Mouse (Mus musculus) kidney, adult 8-10 months (tissue): ENCODE results near the gene Il10rb.
"Not testable (repeated sequence)": the region's sequence is repeated elsewhere in the genome, so short reads cannot be mapped to it uniquely, and the experiment has no call there.

Experiments
- DNase-seq, 2 experiments: peaks; one replicate each; pipeline ENCODE4 v3.0.0; 2022

The Il10rb gene

DNA sequence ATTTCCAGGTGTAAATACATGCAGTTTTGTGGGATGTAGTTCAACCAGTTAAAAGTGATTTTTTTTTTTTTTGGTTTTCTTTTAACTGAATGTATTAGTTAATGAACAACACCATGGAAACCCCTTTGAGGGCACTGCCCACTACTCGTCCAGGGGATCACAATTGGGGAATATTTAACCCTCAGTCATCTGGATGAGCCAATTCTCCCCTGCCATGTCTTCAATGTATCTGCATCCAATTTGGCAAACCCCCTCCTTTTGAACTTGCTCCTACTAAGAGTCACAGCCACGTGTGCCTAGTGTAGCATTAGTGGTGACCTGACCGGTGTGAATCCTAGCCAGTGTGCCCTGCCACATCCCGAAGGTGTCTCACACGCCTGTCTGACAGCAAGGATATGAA lies 12.6 kb downstream of the Il10rb start:
- DNase-seq = peak in 1 of 2 experiments; percentile 81

DNA sequence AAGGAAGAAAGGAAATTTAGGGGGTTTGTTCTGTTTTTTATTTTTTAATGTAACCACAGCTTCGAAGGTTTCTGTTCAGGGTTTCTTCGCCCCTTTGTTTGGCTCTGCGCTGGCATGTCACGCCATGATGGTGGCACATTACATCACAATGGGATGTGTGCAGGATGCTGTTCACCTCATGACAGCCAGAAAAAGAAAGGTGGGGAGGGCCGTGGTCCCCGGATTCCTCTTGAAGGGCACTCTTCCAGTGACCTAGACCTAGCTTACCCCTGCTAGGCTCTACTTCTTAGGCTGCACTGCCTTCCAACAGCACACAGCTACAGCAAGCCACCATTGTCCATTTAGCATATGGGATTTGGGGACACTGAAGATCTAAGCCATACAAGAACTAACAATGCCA lies 19.9 kb downstream of the Il10rb start:
- no peak for DNase-seq

DNA sequence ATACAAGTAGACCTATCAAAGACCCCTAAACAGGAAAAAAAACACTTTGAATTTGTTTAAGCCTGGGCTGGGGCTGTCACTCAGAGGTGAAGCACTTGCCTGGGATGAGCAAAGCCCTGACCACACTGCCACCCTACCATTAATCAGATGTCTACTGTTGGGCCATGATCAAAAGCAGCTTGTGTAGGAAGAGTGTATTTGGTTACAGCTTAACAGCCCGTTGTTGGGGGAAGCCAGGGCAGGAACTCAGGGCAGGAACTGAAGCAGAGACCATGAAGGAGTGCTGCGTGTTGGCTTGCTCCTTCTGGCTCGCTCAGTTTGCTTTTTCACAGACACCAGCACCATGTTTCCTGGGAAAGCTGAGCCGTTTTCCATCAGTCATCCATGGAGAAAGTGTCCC lies 20.6 kb downstream of the Il10rb start:
- no peak for DNase-seq

DNA sequence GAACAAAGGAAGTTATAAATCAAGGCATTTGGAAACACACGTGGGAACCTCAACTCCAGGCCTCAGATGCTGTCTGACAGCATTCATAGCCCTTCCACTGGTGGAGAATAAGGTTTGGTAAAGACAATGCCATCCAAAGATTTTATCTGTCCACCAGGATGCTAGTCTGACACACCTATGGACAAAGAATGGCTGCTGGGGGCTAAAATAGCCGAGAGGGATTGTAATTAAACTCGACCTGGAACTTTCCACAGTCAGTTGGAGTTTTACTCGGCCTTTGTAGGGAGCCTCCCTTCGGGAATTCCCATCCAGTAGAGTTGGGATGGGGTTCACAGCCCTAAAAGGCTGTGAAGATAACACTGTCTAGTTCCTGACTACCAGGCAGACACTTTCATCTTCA lies 21.5 kb downstream of the Il10rb start:
- peak in 1 of 2 experiments; percentile 69 for DNase-seq

DNA sequence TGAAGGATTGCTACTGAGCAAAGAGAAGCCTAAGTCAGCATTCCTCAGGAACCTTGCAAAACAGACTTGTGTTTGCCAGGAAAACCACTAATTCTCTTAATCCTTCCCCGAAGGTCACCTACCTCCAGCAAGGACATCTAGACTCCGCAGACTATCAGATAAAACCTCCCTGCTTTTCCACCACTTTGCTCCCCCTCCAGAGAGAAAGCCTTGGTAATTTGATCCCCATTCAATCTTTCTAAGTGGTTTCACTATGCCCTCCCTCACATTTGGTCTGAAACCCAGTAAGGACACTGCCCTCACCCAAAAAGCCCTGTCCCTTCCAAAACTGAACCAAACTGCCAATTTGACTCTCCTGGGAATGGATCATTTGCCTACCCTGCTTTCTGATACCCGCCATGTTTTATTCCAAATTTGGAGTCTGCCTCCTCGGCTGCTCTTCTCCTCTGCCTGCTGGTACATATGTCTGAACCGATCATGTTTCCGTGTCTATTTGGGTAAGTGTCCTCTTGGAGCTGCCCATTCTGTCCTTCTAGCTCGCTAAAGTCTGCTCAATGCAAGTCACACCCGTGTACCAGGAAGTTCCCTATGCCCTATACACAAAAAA lies 22.4 kb downstream of the Il10rb start:
- no peak for DNase-seq

DNA sequence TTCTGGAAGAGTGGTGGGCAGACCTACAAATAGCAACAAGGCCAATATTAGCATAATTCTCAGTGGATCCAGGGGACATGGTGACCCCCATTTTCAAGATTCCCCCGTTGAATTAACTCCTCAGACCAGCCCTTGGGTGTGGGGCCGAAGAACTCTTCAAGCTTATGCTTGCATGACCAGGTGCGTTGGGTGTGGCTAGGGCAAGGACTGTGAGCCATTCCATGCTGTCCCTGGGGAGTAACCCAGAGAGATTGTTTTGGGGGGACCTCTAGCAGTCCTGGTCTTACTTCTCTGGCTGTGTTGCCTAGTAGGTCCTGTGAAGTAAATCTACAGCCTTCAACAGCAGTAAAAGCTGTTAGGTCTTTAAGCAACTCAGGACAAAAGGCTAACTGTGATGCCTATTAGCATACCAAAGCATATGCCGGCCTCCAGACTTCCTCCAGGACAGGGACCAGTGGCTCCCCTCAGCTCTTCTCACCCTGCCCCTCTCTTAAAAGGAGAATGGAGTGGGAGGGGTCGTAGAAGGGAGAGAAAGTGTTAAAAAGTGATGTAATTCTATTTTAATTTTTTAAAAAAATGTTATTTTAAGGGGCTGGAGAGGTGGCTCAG lies 26.9 kb downstream of the Il10rb start:
- DNase-seq = no peak

DNA sequence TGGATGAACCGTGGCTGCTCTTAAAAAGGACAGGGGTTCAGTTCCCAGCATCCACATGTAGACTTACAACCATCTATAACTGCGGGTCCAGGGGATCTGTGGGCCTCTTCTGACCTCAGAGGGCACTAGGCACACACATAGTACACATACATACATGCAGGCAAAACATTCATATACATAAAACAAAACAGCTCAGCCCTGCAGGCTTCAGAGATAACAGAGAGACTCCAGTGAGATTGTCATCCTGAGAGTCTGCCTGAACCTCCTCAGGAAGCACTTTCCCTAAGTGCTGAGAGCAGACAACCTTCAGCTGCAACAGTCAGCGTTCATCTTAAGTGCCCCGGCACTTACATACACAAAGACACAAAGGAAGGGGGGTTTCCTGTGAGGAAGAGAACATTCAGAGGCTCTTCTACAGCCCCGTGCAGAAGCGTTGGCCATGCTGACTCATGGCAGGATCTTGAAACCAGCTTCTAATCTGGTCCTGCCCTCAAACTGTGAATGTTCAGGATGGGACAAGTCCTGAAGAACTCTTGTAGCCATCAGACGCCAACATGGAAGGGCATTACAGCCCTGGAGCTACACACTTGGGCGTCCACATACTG lies 27.5 kb downstream of the Il10rb start:
- DNase-seq = no peak

DNA sequence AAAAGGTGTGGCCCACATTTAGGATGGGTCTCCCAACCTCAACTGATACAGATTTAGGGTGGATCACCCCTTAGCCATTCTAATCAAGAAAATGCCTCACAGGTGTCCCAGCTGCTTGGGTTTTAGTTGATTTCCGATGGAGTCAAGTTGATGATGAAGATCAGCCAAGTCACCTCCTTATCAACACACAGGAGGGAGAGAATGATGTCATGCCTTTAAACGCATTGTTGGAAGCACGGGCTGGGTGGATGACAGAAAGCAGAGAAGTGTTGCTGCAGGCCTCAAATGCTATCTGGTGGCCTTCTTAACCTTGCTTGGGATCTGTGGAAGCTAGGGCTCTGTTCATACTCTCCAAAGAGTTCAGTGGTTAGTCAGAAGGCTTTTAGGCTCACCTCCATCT lies 28.2 kb downstream of the Il10rb start:
- DNase-seq = no peak

DNA sequence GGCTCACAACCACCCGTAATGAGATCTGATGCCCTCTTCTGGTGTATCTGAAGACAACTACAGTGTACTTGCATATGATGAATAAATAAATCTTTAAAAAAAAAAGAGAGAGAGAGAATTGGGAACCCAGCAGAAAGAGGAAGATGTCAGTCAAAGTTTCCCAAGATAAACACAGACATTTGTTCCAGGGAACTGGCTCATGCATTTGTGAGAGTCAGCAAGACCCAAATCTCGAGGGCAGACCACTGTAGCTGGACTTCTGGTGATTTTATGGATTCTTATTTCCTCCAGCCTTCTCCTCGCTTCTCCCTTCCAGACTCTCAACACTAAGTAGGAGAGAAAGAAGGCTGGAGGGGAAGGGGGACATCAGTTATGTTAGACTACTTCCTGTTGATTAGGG lies 32.1 kb downstream of the Il10rb start:
- no peak for DNase-seq

DNA sequence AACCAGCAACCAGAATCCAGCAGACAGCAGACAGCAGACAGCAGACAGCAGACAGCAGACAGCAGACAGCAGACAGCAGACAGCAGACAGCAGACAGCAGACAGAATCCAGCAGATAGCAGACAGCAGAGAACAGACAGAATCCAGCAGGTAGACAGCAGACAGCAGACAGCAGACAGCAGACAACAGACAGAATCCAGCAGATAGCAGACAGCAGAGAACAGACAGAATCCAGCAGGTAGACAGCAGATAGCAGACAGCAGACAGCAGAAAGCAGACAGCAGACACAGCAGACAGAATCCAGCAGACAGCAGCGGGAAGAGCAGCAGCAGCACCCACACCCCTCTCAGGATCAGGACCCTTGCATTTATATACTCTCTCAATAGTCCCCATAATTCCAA lies 32.6 kb downstream of the Il10rb start:
- DNase-seq = not testable (repeated sequence)

DNA sequence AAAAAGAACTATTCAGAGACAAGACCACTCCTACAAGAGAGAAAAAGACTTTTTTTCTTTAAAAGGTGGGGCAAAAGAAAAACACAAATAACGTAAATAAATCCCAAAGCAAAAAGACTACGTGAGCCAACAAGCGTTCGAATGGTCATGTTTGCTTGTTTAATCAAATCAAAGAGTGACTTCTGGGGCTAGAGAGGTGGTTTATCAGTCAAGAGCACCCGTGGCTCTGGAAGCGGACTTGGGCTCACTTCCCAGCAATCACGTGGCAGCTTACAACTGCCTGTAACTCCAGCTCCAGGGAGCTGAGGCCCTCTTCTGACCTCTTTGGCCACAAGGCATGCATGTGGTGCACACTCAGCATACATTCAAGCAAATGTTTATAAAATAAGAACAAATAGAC lies 35.4 kb downstream of the Il10rb start:
- DNase-seq = peak; percentile 78 to 82

DNA sequence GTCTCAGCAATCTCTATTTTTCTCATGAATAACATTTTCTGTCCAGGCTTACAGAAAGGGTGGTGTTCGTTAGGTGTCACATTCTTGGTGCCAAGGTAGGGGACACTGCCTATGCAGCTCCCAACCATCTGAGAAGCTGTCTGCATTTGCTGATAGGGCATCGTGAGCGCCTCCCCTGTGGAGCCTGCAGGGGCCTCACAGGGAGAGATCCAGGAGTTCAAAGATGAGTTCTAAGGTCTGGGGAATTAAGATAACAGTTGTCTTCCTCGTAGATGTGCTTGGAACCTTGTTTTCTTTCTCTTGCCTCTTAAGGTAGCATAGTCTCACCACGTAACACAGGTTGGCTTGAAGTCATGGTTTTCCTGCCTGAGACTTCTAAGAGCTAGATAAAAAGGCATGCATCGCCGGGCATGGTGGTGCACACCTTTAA lies 35.9 kb downstream of the Il10rb start:
- no peak for DNase-seq

DNA sequence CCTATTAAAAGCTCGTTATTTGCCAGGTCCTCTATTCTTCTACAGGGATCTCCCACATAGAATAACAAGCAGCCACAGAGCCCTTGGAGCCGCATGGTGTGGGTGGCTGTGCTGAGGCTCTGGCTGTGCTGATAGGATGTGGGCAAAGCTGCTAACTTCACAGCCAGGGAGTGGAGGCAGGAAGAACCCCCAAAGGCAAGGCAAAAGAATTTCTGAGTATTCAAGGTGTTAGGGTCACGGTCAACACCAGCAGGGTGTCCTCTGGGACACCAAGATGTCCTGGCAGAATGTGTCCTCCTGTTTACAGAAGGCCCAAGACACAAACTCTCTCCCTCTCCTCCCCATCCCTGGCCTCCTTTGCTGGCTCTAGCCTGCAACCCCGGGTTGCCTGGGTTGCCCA lies 36.5 kb downstream of the Il10rb start:
- DNase-seq = no peak

DNA sequence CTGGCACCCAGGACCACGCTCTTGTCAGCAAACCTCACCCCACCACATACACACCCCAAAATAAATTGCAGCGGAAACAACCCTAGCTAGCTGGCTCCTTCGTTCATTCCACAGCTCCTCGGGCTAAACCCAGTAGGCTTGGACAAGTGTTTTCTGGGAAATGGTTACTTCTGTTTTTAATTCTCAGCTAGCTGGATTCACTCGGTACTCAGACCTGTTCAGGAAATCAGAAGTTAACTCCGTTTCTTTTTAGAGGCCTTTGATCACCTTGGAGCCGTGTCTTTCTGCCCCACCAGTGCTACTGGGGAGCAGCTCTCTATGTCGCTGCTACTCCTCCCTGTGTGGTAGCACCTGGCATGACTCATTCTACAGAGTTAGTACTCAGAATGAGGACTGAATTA lies 37.2 kb downstream of the Il10rb start:
- DNase-seq = no peak

DNA sequence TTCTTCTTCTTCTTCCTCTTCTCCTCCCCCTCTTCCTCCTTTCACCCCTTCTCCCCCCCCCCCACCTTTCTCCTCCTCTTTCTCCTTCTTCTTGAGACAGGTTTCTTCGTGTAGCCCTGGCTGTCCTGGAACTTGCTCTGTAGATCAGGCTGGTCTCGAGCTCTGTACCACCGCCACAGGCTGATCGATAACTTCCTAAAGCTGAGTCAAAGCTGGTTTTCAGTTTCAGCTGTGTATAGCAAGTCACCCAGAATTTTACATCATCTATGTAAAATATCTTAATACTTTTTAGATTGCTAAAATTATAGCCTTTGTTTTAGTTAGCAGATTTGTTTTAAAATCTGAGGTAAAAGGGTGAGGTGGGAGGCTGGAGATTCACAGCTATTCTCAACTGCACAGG lies 38.9 kb downstream of the Il10rb start:
- no peak for DNase-seq

DNA sequence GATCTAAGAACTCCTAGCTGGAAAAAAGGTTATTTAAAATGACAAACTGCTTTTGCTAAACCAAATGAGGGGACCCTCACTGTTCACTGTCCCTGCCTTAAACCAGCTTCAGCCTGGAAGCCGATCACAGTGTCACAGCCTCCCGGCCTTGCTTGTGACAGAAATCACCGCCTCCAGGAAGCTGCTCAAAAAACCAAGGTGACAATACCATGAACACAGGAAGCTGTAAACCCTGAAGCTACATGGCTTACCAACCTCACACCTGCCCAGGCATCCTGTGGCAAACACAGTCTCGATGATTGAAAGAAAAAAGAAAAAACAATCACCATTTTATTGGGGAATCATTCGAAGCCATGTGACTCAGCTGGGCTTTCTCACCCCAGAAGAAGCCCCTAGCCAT lies 39.6 kb downstream of the Il10rb start:
- DNase-seq = no peak

DNA sequence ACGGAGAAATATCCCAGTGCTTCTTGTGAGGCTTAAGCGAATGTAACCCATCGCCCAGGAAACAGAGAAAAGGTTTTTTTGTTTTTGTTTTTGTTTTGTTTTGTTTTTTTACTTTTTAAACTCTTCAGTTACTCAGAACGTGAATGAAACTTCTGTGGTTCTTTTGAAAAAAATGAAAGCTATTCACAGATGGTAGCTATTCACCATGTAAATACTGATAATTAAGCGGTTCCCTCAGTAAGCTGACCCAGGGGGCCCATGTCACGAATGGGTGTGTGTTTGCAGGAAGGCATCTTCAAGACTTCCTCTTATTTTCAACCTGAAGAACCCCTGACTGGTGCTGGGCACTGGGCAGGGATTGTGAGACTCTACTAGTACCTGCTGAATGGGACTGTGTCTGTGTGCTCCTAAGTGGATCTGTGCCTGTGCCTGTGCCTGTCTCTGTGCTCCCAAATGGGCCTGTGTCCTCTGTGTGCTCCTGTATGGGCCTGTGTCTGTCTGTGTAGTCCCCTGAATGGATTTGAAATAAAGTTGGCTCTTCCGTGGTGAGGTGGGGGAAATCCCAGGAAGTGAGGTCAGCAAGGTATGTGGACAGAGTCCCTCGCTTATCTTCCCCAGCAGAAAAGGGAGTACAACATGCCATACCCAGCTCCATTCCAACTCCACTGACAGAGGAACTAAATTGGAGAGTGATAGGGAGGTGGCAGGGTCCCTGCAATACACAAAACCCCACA lies 41.0 kb downstream of the Il10rb start:
- no peak for DNase-seq

DNA sequence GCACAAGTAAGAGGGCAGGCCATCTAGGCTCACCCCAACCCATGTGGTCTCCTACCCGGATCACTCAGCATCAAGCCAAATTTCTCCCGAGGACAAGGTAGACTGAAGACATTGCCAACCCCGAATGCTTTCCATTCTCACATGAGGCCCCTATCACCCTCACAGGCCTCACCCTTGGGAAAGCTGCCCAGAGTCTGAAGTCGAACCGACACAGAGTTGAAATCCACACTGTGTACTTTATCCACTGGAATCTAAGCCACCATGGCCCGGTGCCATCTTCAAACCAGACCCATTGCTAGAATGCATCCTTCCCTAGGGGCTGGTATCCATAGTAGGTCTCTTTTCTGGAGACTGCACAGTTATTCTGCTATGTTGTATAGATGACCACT lies 41.5 kb downstream of the Il10rb start:
- peak; percentile 66 to 80 for DNase-seq

DNA sequence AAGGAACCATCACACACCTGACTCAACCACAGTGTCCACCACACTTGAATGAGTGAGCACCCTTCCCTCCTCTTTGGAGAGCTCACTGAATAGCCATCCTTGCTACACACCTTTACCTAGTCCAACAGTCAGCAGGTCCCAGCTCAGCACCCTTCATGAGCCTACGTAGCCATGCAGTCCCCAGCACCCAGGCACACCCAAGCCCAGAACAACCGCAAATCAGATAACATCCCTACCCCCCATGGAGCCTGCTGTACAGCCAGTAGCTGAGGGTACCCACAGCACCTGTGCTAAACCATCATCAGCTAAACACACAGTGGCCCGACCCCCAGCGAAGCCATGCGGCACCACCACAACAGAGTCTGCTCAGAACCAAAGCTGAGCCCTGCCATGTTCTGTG lies 42.1 kb downstream of the Il10rb start:
- DNase-seq = no peak

DNA sequence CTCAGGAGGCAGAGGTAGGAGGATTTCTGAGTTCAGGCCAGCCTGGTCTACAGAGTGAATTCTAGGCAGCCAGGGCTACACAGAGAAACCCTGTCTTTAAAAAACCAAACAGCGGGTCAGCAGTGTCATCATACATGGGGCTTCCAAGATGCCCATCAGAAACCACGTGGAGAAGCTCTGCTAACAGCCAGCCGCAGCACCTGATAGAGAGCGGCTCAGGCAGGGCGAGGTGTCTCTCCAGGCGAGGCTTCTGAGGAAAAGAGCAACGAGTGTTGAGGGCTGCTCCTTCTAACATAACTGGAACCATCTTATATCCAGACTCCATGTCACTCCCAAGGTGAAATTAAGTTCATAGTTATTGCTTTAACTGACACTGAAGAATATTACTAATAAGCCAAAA lies 42.9 kb downstream of the Il10rb start:
- no peak for DNase-seq

DNA sequence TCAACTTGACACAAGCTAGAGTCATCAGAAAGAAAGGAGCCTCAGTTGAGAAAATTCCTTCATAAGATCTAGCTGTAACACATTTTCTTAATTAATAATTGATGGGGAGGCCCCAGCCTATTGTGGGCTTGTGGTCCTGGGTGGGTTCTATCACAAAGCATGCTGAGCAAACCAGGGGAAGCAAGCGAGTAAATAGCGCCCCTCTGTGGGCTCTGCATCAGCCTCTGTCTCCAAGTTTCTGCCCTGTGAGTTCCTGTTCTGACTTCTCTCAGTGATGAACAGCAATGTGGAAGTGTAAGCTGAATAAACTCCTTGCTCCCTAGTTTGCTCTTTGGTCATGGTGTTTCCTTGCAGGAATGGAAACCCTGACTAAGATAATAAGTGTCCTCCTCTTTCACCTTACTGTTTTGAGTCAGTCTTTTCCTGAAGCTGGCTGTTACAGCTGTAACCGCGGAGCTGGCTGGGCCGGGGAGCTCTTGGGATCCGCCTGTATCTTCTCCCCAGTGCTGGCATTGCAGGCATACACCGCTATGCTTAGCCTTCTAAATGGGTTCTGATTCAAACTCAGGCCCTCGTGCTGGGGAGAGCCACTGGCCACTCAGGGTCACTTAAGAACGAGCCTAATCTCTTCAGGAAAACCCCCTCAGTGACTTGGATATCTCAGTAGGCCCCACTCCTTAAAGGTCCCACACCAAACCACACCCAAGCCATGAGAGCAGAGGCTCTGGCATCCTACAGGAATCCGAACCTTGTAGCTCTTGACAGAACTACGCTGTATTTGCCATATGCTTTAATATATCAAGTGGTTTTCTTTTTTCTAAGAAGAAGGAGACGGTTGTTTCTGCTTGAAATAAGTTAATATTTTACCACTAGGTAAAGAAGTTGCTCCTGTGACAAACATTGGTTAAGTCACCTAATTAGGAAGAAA lies 44.4 kb downstream of the Il10rb start:
- DNase-seq = no peak

DNA sequence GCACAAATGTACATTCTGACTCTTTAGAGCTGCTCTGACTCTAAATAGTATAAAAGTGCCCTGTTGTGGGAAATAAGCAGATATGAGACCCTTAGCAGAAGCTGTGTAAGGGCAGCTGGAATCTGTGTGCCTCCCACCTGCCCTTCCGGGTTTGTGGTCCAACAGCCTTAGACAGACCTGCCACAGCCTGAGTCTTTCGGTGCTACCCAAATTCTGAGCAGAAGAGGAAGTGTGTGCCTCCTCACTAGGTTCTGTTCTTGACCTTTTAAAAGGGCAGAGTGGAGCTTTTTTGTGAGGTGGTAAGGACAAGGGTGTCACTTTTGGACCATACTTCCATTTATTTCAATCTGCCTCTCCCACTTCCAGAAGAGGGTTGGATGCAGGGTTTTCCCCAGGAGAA lies 46.0 kb downstream of the Il10rb start:
- no peak for DNase-seq

DNA sequence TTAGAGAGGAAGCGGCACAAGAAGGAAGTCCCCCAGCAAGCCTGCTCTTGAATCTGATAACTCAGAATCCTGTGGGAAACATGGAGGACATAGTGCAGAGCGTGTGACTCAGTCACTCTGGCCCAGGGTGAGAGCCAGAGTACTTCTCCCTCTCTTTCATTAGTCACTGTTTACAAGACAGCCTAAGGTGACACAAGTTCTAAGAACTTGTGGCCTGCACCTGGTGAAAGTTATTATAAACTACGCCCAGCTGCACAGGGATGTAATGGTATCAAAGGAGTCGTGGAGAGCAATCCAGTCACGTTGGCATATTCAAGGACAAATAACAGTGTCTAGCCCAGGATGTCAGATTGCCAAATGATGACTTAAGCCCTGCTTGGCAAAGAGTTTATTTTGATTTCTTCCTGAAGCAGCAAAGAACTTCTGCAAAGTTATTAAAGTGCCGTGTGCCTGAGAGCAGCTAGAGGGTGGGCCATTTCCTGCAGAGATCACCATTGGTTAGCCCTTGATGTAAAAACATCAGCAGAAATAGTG lies 46.5 kb downstream of the Il10rb start:
- DNase-seq = no peak
